Mouse (Mus musculus) limb, embryonic 13.5 days (tissue): ENCODE measurements around the gene Lysmd2. TPM values are rescaled to one million over a fixed set of nuclear protein-coding genes. Genes with fewer than 3 reads are reported as not detected.
"Not testable (repeated sequence)": the region's sequence is repeated elsewhere in the genome, so short reads cannot be mapped to it uniquely, and the experiment has no call there.

Experiments used
- ATAC-seq: fragments of 200-750 bp; cut with Nextera tagmentation; 2 replicates; pipeline ENCODE4 v1.8.0; 2017; ENCODE audit warnings: low read depth, moderate number of reproducible peaks, moderate TSS enrichment; ENCODE audit not compliant: low FRiP score
- H3K27ac ChIP-seq: fragments of 300-500 bp; sonication (generic); 2 replicates; pipeline ENCODE4 v1.5.1; 2015; ENCODE audit warnings: inconsistent platforms, mild to moderate bottlenecking, moderate library complexity
- H3K27me3 ChIP-seq: fragments of 300-500 bp; sonication (generic); 2 replicates; pipeline ENCODE4 v1.6.1; 2015; ENCODE audit warnings: mild to moderate bottlenecking, inconsistent platforms
- H3K36me3 ChIP-seq: fragments of 300-500 bp; sonication (generic); 2 replicates; pipeline ENCODE4 v1.6.1; 2015; ENCODE audit warnings: inconsistent platforms, mild to moderate bottlenecking, moderate library complexity
- H3K4me1 ChIP-seq: fragments of 300-500 bp; sonication (generic); 2 replicates; pipeline ENCODE4 v1.6.1; 2015; ENCODE audit warnings: inconsistent platforms
- H3K4me2 ChIP-seq: fragments of 300-500 bp; sonication (generic); replicated peaks from 2 replicates; pipeline ENCODE4 v1.6.1; 2015; ENCODE audit warnings: inconsistent platforms, mild to moderate bottlenecking, moderate library complexity
- H3K4me3 ChIP-seq: fragments of 300-500 bp; sonication (generic); 2 replicates; pipeline ENCODE4 v1.5.1; 2015; ENCODE audit warnings: moderate library complexity, mild to moderate bottlenecking, inconsistent platforms
- H3K9ac ChIP-seq: fragments of 300-500 bp; sonication (generic); 2 replicates; pipeline ENCODE4 v1.6.1; 2015; ENCODE audit warnings: mild to moderate bottlenecking, inconsistent platforms
- H3K9me3 ChIP-seq: fragments of 300-500 bp; sonication (generic); 2 replicates; pipeline ENCODE4 v1.6.1; 2016; ENCODE audit warnings: inconsistent platforms
- WGBS: fragments of 180-500 bp; shearing (Covaris S2); methylation state at CpG from one replicate; pipeline ENCODE4 v1.1.7; 2015; 5-methylcytosine and 5-hydroxymethylcytosine counted together
- polyA plus RNA-seq: library from polyadenylated mRNA; unstranded; fragments of >200 nt; fragmentation: Nextera tagmentation; extraction: Ambion mirVana; gene quantifications from 2 replicates; pipeline ENCODE4 v1.2.1, GENCODE M21; 2015

The Lysmd2 gene
- polyA plus RNA-seq, 1 experiment from 2014 or later: 38.3 TPM

GRCm38 (mm10) chr9:75609505-75609904 lies 16.0 kb upstream of the Lysmd2 start:
- Histone ChIP-seq H3K4me1 (peaks cover 3% of the 10 kb centered on the region; the same call in 1 of the 2 replicates), H3K27ac (no peak overlapping the region), H3K9me3 (no peaks in the 10 kb centered on the region), H3K36me3 (peaks cover 2% of the 10 kb centered on the region; the same call in 1 of the 2 replicates), H3K9ac (no peak overlapping the region), H3K4me3 (no peak overlapping the region), H3K27me3 (0 out of 2 replicates have a peak, but pooled peaks cover 5% of the 10 kb centered on the region), H3K4me2 (0 out of 2 replicates have a peak overlapping the region, but pooled peaks have one; percentile 88)
- ATAC-seq: no peak
- WGBS: 50% methylated on average over 1 of the region's 1 CpGs

GRCm38 (mm10) chr9:75609965-75610364 lies 15.6 kb upstream of the Lysmd2 start:
- no peak for ATAC-seq
- Histone ChIP-seq H3K9me3 (no peaks in the 10 kb centered on the region), H3K4me3 (peak overlapping the region; percentile 77), H3K4me2 (peak overlapping the region; percentile 88), H3K4me1 (peaks cover 3% of the 10 kb centered on the region; the same call in 1 of the 2 replicates), H3K9ac (peak overlapping the region; percentile 72; the same call in 1 of the 2 replicates), H3K36me3 (no peaks in the 10 kb centered on the region), H3K27me3 (0 out of 2 replicates have a peak, but pooled peaks cover 5% of the 10 kb centered on the region), H3K27ac (no peak overlapping the region)
- WGBS: 18% methylated on average over 16 of the region's 16 CpGs

DNA sequence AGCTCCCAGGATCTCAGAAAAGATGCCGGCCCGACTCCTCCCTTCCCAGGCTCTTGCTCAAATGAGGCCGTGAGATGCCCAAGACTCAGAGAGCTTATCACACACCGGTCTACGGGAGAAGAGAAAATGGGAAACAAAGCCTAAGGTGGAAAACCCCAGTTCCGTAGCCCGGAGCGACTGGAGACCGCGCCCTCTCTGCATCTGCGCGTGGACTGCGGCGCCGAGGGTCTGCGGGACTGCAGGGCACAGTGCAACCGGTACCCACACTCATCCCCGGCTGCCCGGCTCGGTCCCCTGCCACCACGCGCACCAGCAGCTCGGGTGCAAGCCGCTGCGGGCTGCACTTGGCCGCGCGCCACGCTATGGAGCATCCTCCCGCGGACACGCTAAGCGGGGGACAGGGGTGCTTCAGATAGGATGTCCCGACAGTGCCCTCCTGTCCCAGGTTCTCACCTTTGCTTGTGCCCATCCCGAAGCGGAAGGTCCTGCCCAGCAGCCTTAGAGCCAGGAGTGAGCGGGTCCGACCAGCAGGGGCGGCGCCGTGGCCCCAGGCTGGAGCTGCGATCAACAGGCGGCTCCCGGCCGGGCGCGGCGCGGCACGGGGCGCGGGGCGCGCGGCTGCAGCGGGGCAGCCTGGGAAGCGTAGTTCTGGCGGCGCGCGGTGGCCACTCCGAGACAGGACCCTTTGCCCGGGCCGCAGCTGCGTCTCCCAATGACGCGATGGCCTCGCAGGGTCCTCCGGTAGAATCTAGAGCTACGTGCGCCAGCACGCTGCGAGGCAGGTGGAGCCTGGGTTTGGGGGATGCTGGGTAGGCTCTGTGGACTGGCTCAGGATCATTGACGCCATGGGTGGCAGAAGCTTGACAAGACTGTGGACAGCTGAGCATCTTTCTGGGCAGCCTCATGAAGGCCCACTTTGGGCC lies 14.7 kb upstream of the Lysmd2 start, which contains the start of gene Tmod2:
Gene Tmod2, minus strand, starts transcription at position 755 of the 923 bp plus-strand sequence.
- under 1% methylated on average over 74 of the region's 74 CpGs for WGBS
- H3K36me3 ChIP-seq: no peaks in the 10 kb centered on the region
- H3K4me2 ChIP-seq: peak within 1 kb of the TSS; percentile 88
- no peak within 1 kb of the TSS for H3K27ac ChIP-seq
- no peaks in the 10 kb centered on the region for H3K9me3 ChIP-seq
- H3K4me1 ChIP-seq: peaks cover 3% of the 10 kb centered on the region; the same call in 1 of the 2 replicates
- H3K4me3 ChIP-seq: peak within 1 kb of the TSS; percentile 77
- H3K27me3 ChIP-seq: 0 out of 2 replicates have a peak, but pooled peaks cover 5% of the 10 kb centered on the region
- H3K9ac ChIP-seq: peak within 1 kb of the TSS; percentile 72
- ATAC-seq: peak; percentile 90

DNA sequence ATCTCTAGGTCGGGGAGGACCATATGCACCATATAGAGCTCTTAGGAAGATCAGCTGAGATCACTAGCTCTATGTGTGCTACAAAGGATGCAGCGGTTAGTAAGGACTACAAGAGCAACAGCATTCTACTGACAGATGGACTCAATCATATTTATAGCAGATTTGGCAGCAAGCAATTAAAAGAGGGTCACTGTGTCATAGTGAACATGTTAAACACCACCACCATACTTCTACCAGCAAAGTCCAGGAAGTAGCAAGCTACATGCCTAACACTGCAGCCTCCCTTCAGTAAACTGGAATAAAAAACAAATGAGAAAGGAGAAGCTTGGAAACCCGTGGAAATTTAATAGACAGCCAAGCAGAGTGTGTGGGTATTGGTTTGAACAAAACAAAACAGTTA lies 9.0 kb upstream of the Lysmd2 start:
- Histone ChIP-seq H3K27ac (no peak overlapping the region), H3K4me2 (no peak overlapping the region), H3K27me3 (no peaks in the 10 kb centered on the region), H3K9me3 (no peaks in the 10 kb centered on the region), H3K9ac (no peak overlapping the region), H3K4me1 (peaks cover 8% of the 10 kb centered on the region), H3K4me3 (no peak overlapping the region), H3K36me3 (no peaks in the 10 kb centered on the region)
- ATAC-seq: no peak
- WGBS: 64% methylated on average over 3 of the region's 3 CpGs

GRCm38 (mm10) chr9:75618836-75619400 lies 6.6 kb upstream of the Lysmd2 start:
- Histone ChIP-seq H3K27me3 (no peaks in the 10 kb centered on the region), H3K27ac (no peak overlapping the region), H3K9ac (no peak overlapping the region), H3K4me2 (no peak overlapping the region), H3K4me3 (no peak overlapping the region), H3K4me1 (peaks cover 8% of the 10 kb centered on the region), H3K36me3 (no peaks in the 10 kb centered on the region), H3K9me3 (no peaks in the 10 kb centered on the region)
- no peak for ATAC-seq
- 48% methylated on average over 6 of the region's 6 CpGs for WGBS

GRCm38 (mm10) chr9:75619761-75620160 lies 5.8 kb upstream of the Lysmd2 start:
- H3K27me3 ChIP-seq, H3K4me1 ChIP-seq, H3K27ac ChIP-seq, H3K9me3 ChIP-seq, H3K36me3 ChIP-seq, ATAC-seq, H3K4me2 ChIP-seq, H3K4me3 ChIP-seq, H3K9ac ChIP-seq: not testable (repeated sequence)
- WGBS: 94% methylated on average over 2 of the region's 2 CpGs

DNA sequence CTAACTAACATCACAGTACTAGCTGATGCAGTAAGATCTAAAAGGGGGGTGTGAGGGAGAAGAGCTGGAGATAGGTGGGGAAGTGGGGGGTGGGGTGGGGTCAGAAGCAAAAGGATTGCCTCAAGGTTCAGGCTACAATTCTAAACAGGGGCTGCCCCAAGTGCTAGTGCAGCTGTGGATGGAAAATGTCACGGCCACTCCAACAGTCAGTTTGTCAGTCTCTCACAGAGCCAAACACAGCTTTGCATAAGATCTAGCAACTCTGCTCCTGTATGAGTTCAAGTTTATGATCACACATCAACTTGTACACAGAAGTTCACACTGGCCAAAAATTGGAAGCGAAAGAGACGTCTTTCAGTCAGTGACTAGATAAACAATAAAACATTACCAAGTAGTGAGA lies 4.1 kb upstream of the Lysmd2 start:
- no peaks in the 10 kb centered on the region for H3K27me3 ChIP-seq
- WGBS: 85% methylated on average over 3 of the region's 3 CpGs
- no peaks in the 10 kb centered on the region for H3K9me3 ChIP-seq
- no peaks in the 10 kb centered on the region for H3K36me3 ChIP-seq
- peaks cover 15% of the 10 kb centered on the region for H3K4me1 ChIP-seq
- no peak for ATAC-seq
- H3K9ac ChIP-seq: no peak overlapping the region
- no peak overlapping the region for H3K4me2 ChIP-seq
- H3K4me3 ChIP-seq: no peak overlapping the region
- H3K27ac ChIP-seq: no peak overlapping the region

- Histone ChIP-seq H3K27me3 (no peaks in the 10 kb centered on the region), H3K27ac (peak overlapping the region; percentile 83), H3K4me1 (peaks cover 16% of the 10 kb centered on the region; the same call in 1 of the 2 replicates), H3K9ac (peak overlapping the region; percentile 92), H3K9me3 (no peaks in the 10 kb centered on the region), H3K4me3 (peak overlapping the region; percentile 80), H3K4me2 (peak overlapping the region; percentile 83), H3K36me3 (no peaks in the 10 kb centered on the region)
- peak; percentile 74 for ATAC-seq
- WGBS: 15% methylated on average over 18 of the region's 18 CpGs
These were observed 472 bp upstream of the Lysmd2 start for GRCm38 (mm10) chr9:75624983-75625555.

DNA sequence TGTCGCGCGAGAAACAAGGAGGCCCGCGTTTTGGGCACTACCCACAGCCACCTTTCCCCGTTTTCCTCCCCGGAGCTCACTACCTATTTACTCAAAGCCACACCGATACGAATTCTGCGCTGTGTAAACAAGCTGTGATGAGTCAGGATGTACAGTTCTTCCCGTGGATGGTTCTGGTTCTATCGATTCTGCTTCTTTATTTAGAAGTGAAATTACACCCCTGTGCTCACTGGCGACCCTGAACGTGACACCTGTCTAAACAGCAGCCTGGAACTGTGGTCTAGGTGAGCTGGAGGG lies 715 bp downstream of the Lysmd2 start:
- no peak; the same call in 1 of the 2 replicates for ATAC-seq
- Histone ChIP-seq H3K27me3 (no peaks in the 10 kb centered on the region), H3K27ac (peak overlapping the region; percentile 83), H3K4me2 (peak overlapping the region; percentile 83), H3K9ac (peak overlapping the region; percentile 92), H3K9me3 (no peaks in the 10 kb centered on the region), H3K4me3 (peak overlapping the region; percentile 80), H3K4me1 (peaks cover 16% of the 10 kb centered on the region; the same call in 1 of the 2 replicates), H3K36me3 (no peaks in the 10 kb centered on the region)
- 2% methylated on average over 14 of the region's 14 CpGs for WGBS

- H3K4me2 ChIP-seq: no peak overlapping the region
- ATAC-seq: no peak
- no peak overlapping the region for H3K4me3 ChIP-seq
- H3K9ac ChIP-seq: no peak overlapping the region
- WGBS: 79% methylated on average over 8 of the region's 8 CpGs
- peaks cover 20% of the 10 kb centered on the region for H3K4me1 ChIP-seq
- no peak overlapping the region for H3K27ac ChIP-seq
- no peaks in the 10 kb centered on the region for H3K9me3 ChIP-seq
- peaks cover 5% of the 10 kb centered on the region; the same call in 1 of the 2 replicates for H3K36me3 ChIP-seq
- H3K27me3 ChIP-seq: no peaks in the 10 kb centered on the region
These were observed 5.4 kb downstream of the Lysmd2 start for GRCm38 (mm10) chr9:75630823-75631454.

DNA sequence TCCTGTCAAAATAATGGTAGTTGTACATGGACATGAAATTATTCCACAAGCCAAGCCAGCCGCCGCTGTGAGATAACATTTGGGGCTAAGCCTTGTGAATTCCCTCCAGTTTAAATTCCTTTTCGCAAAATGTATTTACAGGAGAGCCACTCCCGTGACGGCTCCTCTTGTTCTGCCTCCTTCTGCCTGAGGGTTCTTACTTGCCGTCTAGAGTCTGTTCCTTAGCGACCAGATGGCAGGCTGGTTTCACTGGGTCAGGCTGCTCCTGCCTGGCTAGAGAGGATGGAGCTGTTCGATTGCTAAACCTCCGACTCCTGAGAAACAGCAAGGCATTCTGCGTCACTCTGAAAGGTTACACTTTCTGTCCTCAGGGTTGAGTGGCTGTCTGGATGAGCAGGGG lies 6.6 kb downstream of the Lysmd2 start:
- Histone ChIP-seq H3K27me3 (no peaks in the 10 kb centered on the region), H3K27ac (no peak overlapping the region), H3K9ac (no peak overlapping the region), H3K36me3 (peaks cover 7% of the 10 kb centered on the region), H3K4me3 (no peak overlapping the region), H3K4me1 (peaks cover 12% of the 10 kb centered on the region; the same call in 1 of the 2 replicates), H3K4me2 (0 out of 2 replicates have a peak overlapping the region, but pooled peaks have one; percentile 0), H3K9me3 (no peaks in the 10 kb centered on the region)
- 42% methylated on average over 10 of the region's 10 CpGs for WGBS
- no peak for ATAC-seq
